Mouse (Mus musculus): ENCODE data around the gene Ing5. TPM values are rescaled to one million over a fixed set of nuclear protein-coding genes. Genes with fewer than 3 reads are reported as not detected.
"Not testable (repeated sequence)": the region's sequence is repeated elsewhere in the genome, so short reads cannot be mapped to it uniquely, and the experiment has no call there.

The Ing5 gene
- 12.7 and 13.4 TPM in 2 replicates for polyA plus RNA-seq (2015; fragmentation: Nextera tagmentation; extraction: Ambion mirVana)

DNA sequence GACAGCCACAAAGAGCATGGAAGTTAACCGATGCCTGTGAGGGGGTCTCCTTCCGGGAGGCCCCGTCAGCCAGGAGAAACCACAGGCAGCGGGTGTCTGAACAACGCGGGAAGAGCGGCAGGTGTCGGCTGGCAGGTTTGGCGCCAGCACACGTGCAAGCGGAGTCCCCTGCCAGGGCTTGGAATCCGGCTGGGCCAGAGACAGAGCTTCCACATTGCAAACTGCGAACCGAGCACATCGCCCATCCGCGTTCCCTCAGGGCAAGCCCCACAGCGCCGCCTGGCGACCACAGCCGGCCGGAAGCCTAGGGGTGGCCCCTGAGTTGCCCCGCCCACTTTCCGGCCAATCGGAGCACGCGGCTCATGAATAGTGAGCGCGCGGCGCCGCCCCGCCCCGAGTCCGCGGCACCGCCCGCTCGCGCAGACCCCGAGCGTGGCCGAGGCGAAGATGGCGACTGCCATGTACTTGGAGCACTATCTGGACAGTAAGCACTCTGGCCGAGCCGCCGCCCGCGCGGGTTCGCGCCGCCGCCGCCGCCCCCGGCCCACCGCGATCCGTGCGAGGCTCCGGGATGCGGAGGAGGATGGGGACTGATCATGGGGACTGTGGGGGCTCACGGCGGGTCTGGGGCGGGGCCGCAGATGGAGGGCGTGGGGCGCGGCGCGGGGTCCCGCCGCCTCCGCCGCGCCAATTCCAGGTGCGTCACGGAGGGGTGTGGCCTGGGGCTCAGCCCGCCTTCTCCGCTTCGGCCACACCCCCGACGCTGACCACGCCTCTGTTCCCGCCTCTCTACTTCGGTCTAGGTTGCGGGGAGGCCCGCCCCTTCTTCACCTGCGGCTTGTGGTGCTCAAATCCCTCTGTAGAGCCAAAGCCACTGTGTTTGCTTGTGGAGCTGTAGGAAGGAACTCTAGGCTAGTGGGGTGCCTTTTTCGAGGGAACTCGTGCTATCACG is at the start of gene Ing5:
Gene Ing5, plus strand, starts transcription at position 410 of the 952 bp plus-strand sequence.
- peak within 1 kb of the TSS; percentile 99 for H3K27ac ChIP-seq
- peak; percentile 97 for ATAC-seq (ENCODE audit: insufficient number of reproducible peaks, low FRiP score, low TSS enrichment, low read depth)
- H3K9ac ChIP-seq = peak within 1 kb of the TSS; percentile 88
- no peaks in the 10 kb centered on the region for H3K9me3 ChIP-seq
- under 1% methylated on average over 93 of the region's 94 CpGs for WGBS
- no peaks in the 10 kb centered on the region for H3K27me3 ChIP-seq
- H3K4me2 ChIP-seq = peak within 1 kb of the TSS; percentile 94
- peaks cover 36% of the 10 kb centered on the region for H3K4me1 ChIP-seq
- peaks cover 39% of the 10 kb centered on the region for H3K36me3 ChIP-seq
- peak within 1 kb of the TSS; percentile 90 for H3K4me3 ChIP-seq

DNA sequence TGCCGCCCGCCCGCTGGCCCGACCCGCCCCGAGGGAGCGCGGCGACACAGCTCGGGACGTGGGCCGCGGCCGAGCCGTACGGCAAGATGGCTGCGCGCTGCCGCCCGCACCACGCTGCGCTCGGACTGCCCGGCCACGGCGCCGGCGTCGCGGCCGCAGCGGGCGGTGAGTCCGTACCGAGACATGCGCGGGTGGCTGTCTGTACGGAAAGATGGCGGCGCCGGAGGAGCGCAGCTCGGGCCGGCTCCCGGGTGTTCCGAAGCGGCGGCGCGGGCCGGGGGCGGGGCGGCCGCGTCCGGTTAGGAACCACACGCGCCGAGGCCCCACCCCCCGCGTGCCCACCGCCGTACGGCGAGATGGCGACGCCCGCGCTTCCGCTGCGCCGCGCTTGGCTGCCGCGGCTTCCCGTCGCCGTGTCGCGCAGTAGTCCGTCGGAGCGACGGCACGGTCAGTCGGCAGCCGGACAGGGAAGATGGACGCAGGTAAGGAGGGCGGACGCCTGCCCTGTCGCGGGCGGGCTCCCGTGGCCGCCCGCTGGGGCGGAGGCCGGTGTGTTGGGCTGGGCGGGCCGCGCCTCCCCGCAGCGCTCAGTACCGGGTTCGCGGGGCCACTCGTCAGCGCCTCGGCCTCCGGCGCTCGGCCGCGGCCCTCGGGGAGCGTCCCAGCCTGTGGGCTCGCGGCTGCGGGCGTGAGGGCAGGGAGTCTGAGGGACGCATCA is 49.0 kb upstream of the Ing5 start, which contains the start of gene Thap4:
Gene Thap4, minus strand, starts transcription at position 292 of the 718 bp plus-strand sequence.
- WGBS = under 1% methylated on average over 108 of the region's 121 CpGs
- Histone ChIP-seq H3K36me3 (peaks cover 11% of the 10 kb centered on the region), H3K9ac (peak within 1 kb of the TSS; percentile 82), H3K9me3 (no peaks in the 10 kb centered on the region), H3K27me3 (no peaks in the 10 kb centered on the region), H3K4me2 (peak within 1 kb of the TSS; percentile 86), H3K27ac (peak within 1 kb of the TSS; percentile 91), H3K4me3 (peak within 1 kb of the TSS; percentile 99), H3K4me1 (peaks cover 17% of the 10 kb centered on the region)
- peak; percentile 90 for ATAC-seq (ENCODE audit: insufficient number of reproducible peaks, low FRiP score, low TSS enrichment, low read depth)

DNA sequence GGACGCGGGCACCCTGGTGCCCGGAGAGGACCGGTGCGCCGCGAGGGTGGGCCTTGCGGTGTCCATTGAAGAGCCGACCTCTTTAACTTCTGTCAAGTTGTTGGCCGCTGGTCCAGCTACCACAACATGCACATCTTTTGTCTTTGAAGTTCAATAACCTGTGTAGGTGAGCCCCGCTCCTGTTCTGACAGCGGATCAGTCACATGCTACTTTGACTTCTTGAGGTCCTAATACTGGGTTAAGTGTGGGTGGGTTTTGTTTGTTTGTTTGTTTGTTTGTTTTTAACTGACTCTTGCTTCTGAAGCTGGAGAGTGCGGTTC is 48.5 kb upstream of the Ing5 start:
- peak overlapping the region; percentile 99 for H3K4me3 ChIP-seq
- no peaks in the 10 kb centered on the region for H3K9me3 ChIP-seq
- H3K27me3 ChIP-seq = no peaks in the 10 kb centered on the region
- peak overlapping the region; percentile 86 for H3K4me2 ChIP-seq
- no peak; the same call in 1 of the 2 replicates for ATAC-seq (ENCODE audit: insufficient number of reproducible peaks, low FRiP score, low TSS enrichment, low read depth)
- H3K36me3 ChIP-seq = peaks cover 6% of the 10 kb centered on the region
- peak overlapping the region; percentile 82 for H3K9ac ChIP-seq
- peak overlapping the region; percentile 91 for H3K27ac ChIP-seq
- 0% methylated on average over 13 of the region's 13 CpGs for WGBS
- peaks cover 17% of the 10 kb centered on the region for H3K4me1 ChIP-seq

DNA sequence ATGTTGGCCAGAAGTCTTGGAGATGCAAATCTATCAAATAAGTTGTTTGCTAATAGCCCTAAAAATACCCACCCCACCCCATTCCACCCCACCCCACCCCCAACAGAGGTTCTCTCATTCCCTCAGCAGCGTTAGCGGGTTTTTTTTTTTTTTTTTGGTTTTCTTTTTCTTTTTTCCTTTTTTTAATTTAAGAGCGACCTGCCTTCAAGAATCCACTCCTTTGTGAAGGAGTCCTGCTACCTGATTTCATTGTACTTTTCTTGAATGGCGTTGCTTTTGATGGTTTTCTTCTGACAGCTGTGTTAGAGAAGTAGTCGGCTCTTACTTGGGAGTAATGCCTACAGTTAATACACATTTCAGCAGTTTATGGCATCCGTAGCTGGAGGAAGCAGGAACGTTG is 48.1 kb upstream of the Ing5 start:
- H3K4me3 ChIP-seq = peak overlapping the region; percentile 99
- H3K4me2 ChIP-seq = peak overlapping the region; percentile 86
- peaks cover 17% of the 10 kb centered on the region for H3K4me1 ChIP-seq
- WGBS = 18% methylated on average over 7 of the region's 7 CpGs
- no peak overlapping the region for H3K9ac ChIP-seq
- H3K27me3 ChIP-seq = no peaks in the 10 kb centered on the region
- ATAC-seq (ENCODE audit: insufficient number of reproducible peaks, low FRiP score, low TSS enrichment, low read depth) = no peak
- H3K27ac ChIP-seq = no peak overlapping the region
- H3K36me3 ChIP-seq = peaks cover 2% of the 10 kb centered on the region
- no peaks in the 10 kb centered on the region for H3K9me3 ChIP-seq

DNA sequence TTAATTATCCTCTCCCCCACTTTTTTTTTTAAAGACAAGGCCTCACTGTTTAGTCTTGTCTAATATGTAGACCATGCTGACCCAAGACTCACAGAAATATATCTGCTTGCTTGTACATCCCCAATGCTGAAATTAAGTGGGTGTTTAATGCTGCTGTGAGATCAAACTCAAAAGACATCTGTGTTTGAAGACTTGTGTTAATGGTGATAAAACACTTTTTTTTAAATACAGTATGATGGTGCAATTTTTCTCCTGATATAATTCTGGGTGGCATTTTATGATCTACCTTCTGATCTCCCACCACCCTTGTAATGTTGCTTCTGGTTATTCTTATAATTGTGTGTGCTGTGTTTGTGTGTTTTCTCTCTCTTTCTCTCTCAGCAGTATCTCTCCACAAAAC is 47.6 kb upstream of the Ing5 start:
- Histone ChIP-seq H3K27ac (no peak overlapping the region), H3K36me3 (no peaks in the 10 kb centered on the region), H3K9ac (no peak overlapping the region), H3K27me3 (no peaks in the 10 kb centered on the region), H3K4me1 (peaks cover 17% of the 10 kb centered on the region), H3K4me3 (no peak overlapping the region; the same call in 1 of the 2 replicates), H3K9me3 (no peaks in the 10 kb centered on the region), H3K4me2 (no peak overlapping the region)
- ATAC-seq (ENCODE audit: insufficient number of reproducible peaks, low FRiP score, low TSS enrichment, low read depth) = no peak

DNA sequence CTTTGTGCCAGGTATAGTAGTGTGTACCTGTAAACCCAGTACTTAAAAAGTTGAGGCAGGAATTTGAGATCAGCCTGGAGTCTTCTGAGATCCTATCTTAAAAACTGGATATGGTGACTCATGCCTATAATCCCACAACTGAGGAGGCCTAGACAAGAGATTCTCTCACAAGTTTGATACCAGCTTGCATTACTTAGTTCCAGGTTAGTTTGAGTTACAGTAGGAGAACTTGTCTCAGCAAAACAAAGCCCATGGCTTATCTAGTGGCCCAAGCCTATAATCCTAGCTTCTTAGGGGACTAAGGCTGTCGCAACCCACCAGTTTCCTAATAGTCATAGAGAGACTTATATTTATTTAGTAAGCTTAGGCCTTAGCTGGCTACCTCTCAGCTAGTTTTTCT is 43.7 kb upstream of the Ing5 start:
- no peak overlapping the region for H3K4me2 ChIP-seq
- 89% methylated on average over 1 of the region's 1 CpGs for WGBS
- no peak overlapping the region for H3K27ac ChIP-seq
- peaks cover 7% of the 10 kb centered on the region; the same call in 1 of the 2 replicates for H3K4me1 ChIP-seq
- H3K9ac ChIP-seq = no peak overlapping the region
- no peaks in the 10 kb centered on the region for H3K9me3 ChIP-seq
- no peak overlapping the region for H3K4me3 ChIP-seq
- no peak for ATAC-seq (ENCODE audit: insufficient number of reproducible peaks, low FRiP score, low TSS enrichment, low read depth)
- no peaks in the 10 kb centered on the region for H3K36me3 ChIP-seq
- no peaks in the 10 kb centered on the region for H3K27me3 ChIP-seq

DNA sequence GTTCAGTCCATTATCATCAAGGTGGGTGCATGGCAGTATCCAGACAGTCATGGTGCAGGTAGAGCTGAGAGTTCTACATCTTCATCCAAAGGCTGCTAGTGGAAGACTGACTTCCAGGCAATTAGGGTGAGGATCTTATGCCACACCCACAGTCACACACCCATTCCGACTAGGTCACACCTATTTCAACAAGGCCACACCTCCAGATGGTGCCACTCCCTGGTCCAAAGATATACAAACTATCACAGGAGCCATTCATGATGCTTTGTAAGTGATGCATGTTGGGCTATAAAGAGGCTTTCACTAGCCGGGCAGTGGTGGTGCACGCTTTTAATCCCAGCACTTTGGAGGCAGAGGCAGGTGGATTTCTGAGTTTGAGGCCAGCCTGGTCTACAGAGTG is 40.2 kb upstream of the Ing5 start:
- H3K9ac ChIP-seq, H3K27ac ChIP-seq: not testable (repeated sequence)

DNA sequence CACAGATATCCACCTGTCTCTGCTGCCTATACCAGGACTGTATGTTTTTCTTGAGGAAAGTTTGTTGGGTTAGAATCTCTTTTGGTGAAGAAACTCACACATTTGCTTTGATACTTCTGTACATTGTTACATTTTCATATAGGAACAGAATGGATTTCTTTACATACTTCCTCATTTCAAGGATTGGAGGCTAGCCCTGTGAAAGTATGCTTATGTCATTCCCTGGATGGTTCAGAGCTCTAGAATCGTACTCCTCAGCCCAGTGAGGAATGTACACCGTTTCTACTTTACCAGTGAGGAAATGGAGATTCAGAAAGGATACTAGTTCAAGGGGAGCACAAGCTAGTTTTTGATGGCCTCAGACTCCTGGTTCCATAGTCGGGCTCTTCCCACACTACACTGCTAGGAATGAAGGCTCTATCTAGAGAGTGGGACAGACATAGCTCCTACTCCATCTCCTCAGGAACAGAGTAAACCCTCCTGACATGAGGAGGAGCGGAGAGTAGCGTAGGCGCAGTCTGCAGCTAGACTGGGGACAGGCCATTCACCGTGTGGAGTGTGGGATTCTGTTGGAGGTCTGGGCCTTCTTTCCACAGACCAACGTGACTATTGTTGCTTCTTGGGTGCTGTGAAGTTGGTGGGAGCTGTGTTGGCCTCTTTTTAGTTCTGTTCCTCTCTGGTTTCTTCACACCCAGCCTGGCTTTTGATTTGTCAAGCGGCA is 38.7 kb upstream of the Ing5 start:
- 92% methylated on average over 9 of the region's 9 CpGs for WGBS
- H3K4me3 ChIP-seq = no peak overlapping the region
- ATAC-seq (ENCODE audit: insufficient number of reproducible peaks, low FRiP score, low TSS enrichment, low read depth) = no peak
- H3K4me2 ChIP-seq = no peak overlapping the region
- no peaks in the 10 kb centered on the region for H3K9me3 ChIP-seq
- H3K27me3 ChIP-seq = no peaks in the 10 kb centered on the region
- H3K27ac ChIP-seq = no peak overlapping the region
- no peak overlapping the region for H3K9ac ChIP-seq
- H3K36me3 ChIP-seq = peaks cover 18% of the 10 kb centered on the region
- H3K4me1 ChIP-seq = no peaks in the 10 kb centered on the region

More for the DNA sequence above, 40.2 kb upstream of the Ing5 start:
- H3K4me3 ChIP-seq; H3K36me3 ChIP-seq; H3K4me2 ChIP-seq; H3K4me1 ChIP-seq; H3K9me3 ChIP-seq; H3K27me3 ChIP-seq; ATAC-seq (ENCODE audit: insufficient number of reproducible peaks, low FRiP score, low TSS enrichment, low read depth): not testable (repeated sequence)
- 89% methylated on average over 3 of the region's 3 CpGs for WGBS

DNA sequence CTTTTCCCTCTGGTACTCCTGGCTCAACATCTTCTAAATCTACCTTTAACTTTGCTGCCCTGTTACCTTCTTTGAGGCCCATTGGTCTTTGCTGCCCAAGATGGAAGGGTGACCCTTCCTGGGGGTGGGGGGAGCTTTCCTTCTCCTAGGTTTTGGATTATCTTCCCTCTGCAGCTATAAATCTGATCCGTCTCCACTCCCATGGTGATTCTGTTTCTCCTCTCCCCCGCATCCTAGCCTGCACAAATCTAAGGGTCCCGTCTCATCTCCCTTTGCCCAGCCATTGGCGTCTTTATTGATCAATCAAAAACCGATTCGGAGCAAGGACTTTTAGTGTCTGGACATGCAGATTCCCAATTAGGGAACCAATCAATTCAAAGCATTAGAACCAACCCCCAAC is 36.2 kb upstream of the Ing5 start:
- Histone ChIP-seq H3K4me1 (no peaks in the 10 kb centered on the region), H3K4me2 (no peak overlapping the region), H3K27me3 (no peaks in the 10 kb centered on the region), H3K27ac (no peak overlapping the region), H3K36me3 (peaks cover 29% of the 10 kb centered on the region), H3K4me3 (no peak overlapping the region), H3K9ac (no peak overlapping the region), H3K9me3 (no peaks in the 10 kb centered on the region)
- WGBS = 87% methylated on average over 6 of the region's 6 CpGs
- ATAC-seq (ENCODE audit: insufficient number of reproducible peaks, low FRiP score, low TSS enrichment, low read depth) = no peak

DNA sequence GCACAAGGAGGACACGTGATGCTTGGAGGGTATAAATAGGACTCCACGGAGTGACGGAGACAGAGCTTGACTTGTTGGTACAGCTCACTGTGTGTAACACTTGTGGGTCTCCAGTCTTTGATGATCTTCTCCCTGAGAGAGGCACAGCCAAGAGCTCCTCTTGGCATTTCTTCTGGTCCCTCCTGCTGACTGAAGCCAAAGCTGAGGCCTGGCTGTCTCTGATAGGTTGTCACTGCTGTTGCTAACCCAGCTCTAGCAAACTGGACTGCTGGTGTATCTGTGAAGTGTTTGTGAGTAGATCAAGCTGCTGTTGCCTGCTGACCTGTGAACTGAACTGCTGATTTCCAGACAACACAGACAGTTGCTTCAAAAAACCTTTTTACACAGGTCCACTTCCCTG is 33.9 kb upstream of the Ing5 start:
- peaks cover 50% of the 10 kb centered on the region for H3K36me3 ChIP-seq
- ATAC-seq (ENCODE audit: insufficient number of reproducible peaks, low FRiP score, low TSS enrichment, low read depth) = no peak
- no peak overlapping the region for H3K4me3 ChIP-seq
- H3K4me1 ChIP-seq = no peaks in the 10 kb centered on the region
- no peak overlapping the region for H3K4me2 ChIP-seq
- WGBS = 96% methylated on average over 3 of the region's 3 CpGs
- no peaks in the 10 kb centered on the region for H3K27me3 ChIP-seq
- H3K9ac ChIP-seq = no peak overlapping the region
- H3K9me3 ChIP-seq = no peaks in the 10 kb centered on the region
- no peak overlapping the region for H3K27ac ChIP-seq

DNA sequence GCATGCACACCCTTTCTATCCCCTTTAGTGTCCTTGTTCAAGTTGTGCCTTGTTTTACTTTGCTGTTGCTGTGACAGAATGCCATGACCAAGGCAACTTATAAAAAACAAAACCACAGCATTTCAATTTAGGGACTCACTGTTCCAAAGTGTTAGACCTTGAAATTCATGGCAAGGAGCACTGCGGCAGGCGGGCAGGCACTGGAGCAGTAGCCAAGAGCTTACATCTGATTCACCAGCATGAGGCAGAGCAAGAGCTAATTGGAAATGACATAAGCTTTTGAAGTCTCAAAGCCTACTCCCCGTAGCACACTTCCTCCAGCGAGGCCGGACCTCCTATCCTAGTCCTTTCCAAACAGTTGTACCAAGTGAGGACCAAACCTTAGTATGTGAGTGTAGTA is 27.1 kb upstream of the Ing5 start:
- Histone ChIP-seq H3K4me3 (no peak overlapping the region), H3K4me2 (no peak overlapping the region), H3K4me1 (no peaks in the 10 kb centered on the region), H3K9me3 (no peaks in the 10 kb centered on the region), H3K27ac (no peak overlapping the region), H3K9ac (no peak overlapping the region), H3K27me3 (no peaks in the 10 kb centered on the region), H3K36me3 (peaks cover 80% of the 10 kb centered on the region)
- ATAC-seq (ENCODE audit: insufficient number of reproducible peaks, low FRiP score, low TSS enrichment, low read depth) = no peak
- WGBS = 93% methylated on average over 5 of the region's 5 CpGs

Measured in limb, embryonic 15.5 days (tissue).